Mouse (Mus musculus): ENCODE data around the gene Aqp3. TPM values are rescaled to one million over a fixed set of nuclear protein-coding genes. Genes with fewer than 3 reads are reported as not detected.

Gene Aqp3
- total and polyA plus RNA-seq, 2 experiments from 2014 or later, result 0.19 to 6.3 TPM

DNA sequence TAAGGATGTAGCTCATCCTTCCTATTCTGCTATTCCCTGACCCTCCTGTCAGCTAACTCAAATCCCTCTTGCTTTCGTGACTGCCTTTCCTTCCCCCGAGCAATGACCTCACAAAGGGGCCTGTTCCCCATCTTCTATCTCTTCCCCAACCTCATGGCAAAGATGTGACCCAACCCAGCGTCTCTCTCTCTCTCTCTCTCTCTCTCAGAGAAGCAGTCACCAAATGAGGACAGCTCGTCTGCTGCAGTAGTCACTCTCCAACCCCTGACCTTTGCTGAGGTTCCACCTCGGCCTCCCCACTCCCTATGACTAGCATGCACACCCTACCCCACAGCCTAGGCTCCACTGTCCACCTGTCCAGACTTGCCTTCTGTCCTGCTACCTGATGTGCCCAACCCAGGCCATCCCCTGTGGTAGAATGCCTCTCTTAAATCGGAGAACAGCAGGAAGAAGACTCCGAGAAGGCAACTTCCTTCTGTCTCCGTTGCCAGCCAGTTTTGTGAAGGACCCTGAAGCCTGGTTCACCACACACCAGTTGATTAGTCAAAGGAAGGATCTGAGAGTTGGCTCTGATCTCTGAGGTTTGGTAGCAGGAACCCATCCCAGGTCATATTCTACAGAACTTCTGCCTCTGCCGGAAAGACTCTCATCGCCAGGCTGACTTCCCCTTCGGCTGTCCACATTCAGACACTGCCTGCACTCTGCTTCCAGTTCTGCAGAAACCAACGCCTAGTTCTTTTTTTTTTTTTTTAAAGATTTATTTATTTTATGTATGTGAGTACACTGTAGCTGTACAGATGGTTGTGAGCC lies 24.8 kb downstream of the Aqp3 start:
- H3K9ac ChIP-seq (replicated peaks; ENCODE audit: low read depth, low read length), result no peak overlapping the region
- H3K4me3 ChIP-seq (ENCODE audit: low read depth, low read length), result no peak overlapping the region
- H3K36me3 ChIP-seq (replicated peaks; ENCODE audit: control insufficient read depth, insufficient read depth, low read length), result no peaks in the 10 kb centered on the region
- no peak overlapping the region for H3K27ac ChIP-seq (ENCODE audit: low read depth)
- DNase-seq (ENCODE audit: low spot score), result no peak
- TF ChIP-seq CTCF (IDR thresholded peaks at IDR 0.05; ENCODE audit: low read depth) (no peak), EP300 (IDR thresholded peaks at IDR 0.05; ENCODE audit: low read depth) (no peak)
- 69% methylated on average over 12 of the region's 12 CpGs for WGBS
- ATAC-seq (ENCODE audit: insufficient read depth, low read depth), result no peak
- H3K4me2 ChIP-seq (ENCODE audit: low read depth, low read length), result no peak overlapping the region
- no peaks in the 10 kb centered on the region for H3K4me1 ChIP-seq (ENCODE audit: control insufficient read depth, insufficient read depth)
- H3K27me3 ChIP-seq (ENCODE audit: control insufficient read depth, insufficient read depth, low read length), result no peaks in the 10 kb centered on the region
- H3K9me3 ChIP-seq (replicated peaks; ENCODE audit: control insufficient read depth, low read length), result no peaks in the 10 kb centered on the region

DNA sequence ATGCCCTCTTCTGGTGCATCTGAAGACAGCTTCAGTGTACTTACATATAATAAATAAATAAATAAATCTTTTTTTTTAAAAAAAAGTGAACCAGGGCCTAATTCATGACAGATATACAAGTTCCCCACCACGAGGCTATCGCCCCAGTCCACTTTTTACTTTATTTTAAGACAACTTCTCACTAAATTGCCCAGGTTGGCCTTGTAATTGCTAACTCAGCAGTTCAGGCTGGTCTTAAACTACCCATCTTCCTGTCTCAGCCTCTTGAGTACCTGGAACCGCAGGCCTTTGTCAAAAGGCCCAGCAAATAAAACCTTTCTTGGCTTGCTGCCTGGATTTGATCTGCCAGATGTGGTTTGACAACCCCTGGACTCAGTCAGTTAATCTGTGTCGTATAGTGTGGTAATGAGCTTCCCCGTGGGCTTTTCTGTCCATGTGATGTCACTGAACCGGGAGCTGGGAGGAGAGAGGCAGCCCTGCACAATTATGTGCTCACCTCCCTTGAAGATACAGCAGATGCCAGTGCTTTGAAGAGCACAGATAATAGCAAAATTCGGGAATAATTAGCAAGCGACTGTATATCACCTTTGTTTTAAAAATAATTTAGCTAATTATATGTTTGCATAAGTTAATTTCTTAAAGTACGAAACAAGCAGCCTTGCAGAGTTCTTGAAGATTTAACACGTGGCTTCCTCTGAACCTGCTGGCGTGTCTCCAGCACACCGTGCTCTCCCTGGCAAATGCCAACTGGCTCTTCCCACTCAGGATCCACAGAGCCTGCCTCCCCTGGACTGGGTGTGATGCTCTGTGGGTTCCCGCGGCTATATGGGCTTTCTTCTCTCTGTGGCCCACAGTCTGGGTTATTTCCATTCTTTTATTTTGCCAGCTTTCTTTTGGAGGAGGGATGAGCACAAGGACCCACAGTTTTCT lies 26.2 kb downstream of the Aqp3 start:
- no peak overlapping the region for H3K4me2 ChIP-seq (ENCODE audit: low read depth, low read length)
- H3K9me3 ChIP-seq (replicated peaks; ENCODE audit: control insufficient read depth, low read length), result no peaks in the 10 kb centered on the region
- no peaks in the 10 kb centered on the region for H3K4me1 ChIP-seq (ENCODE audit: control insufficient read depth, insufficient read depth)
- H3K4me3 ChIP-seq (ENCODE audit: low read depth, low read length), result no peak overlapping the region
- TF ChIP-seq EP300 (IDR thresholded peaks at IDR 0.05; ENCODE audit: low read depth), result no peak
- no peak for TF ChIP-seq CTCF (IDR thresholded peaks at IDR 0.05; ENCODE audit: low read depth)
- H3K27me3 ChIP-seq (ENCODE audit: control insufficient read depth, insufficient read depth, low read length), result no peaks in the 10 kb centered on the region
- DNase-seq (ENCODE audit: low spot score) (no peak), ATAC-seq (ENCODE audit: insufficient read depth, low read depth) (no peak)
- WGBS, result 73% methylated on average over 14 of the region's 14 CpGs
- H3K27ac ChIP-seq (ENCODE audit: low read depth), result no peak overlapping the region
- no peak overlapping the region for H3K9ac ChIP-seq (replicated peaks; ENCODE audit: low read depth, low read length)
- H3K36me3 ChIP-seq (replicated peaks; ENCODE audit: control insufficient read depth, insufficient read depth, low read length), result no peaks in the 10 kb centered on the region

DNA sequence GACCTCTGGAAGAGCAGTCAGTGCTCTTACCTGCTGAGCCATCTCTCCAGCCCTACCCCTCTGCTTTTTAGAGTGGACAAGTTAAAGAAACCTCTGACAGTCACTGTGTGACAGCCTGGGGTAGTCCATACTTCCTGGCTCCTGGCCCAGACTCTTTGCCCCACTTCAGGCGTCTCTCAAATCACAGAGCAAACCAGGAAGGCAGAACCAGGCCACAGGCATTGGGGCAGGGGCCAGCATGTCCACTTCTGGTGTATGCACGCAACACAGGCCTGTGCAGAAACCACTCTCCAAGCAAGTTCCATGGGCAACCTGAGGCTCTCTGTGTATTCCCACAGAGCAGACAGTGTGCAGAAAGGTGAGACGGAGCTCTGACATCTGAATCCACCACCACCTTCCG lies 32.8 kb downstream of the Aqp3 start:
- H3K4me1 ChIP-seq (ENCODE audit: control insufficient read depth, insufficient read depth), result no peaks in the 10 kb centered on the region
- H3K27ac ChIP-seq (ENCODE audit: low read depth), result no peak overlapping the region
- WGBS, result 70% methylated on average over 4 of the region's 4 CpGs
- H3K4me2 ChIP-seq (ENCODE audit: low read depth, low read length), result no peak overlapping the region
- H3K9ac ChIP-seq (replicated peaks; ENCODE audit: low read depth, low read length), result no peak overlapping the region
- H3K4me3 ChIP-seq (ENCODE audit: low read depth, low read length), result no peak overlapping the region
- ATAC-seq (ENCODE audit: insufficient read depth, low read depth) (no peak), DNase-seq (ENCODE audit: low spot score) (no peak)
- no peaks in the 10 kb centered on the region for H3K36me3 ChIP-seq (replicated peaks; ENCODE audit: control insufficient read depth, insufficient read depth, low read length)
- TF ChIP-seq EP300 (IDR thresholded peaks at IDR 0.05; ENCODE audit: low read depth) (no peak), CTCF (IDR thresholded peaks at IDR 0.05; ENCODE audit: low read depth) (no peak)
- H3K9me3 ChIP-seq (replicated peaks; ENCODE audit: control insufficient read depth, low read length), result no peaks in the 10 kb centered on the region
- 0 out of 2 replicates have a peak, but pooled peaks cover 4% of the 10 kb centered on the region for H3K27me3 ChIP-seq (ENCODE audit: control insufficient read depth, insufficient read depth, low read length)

DNA sequence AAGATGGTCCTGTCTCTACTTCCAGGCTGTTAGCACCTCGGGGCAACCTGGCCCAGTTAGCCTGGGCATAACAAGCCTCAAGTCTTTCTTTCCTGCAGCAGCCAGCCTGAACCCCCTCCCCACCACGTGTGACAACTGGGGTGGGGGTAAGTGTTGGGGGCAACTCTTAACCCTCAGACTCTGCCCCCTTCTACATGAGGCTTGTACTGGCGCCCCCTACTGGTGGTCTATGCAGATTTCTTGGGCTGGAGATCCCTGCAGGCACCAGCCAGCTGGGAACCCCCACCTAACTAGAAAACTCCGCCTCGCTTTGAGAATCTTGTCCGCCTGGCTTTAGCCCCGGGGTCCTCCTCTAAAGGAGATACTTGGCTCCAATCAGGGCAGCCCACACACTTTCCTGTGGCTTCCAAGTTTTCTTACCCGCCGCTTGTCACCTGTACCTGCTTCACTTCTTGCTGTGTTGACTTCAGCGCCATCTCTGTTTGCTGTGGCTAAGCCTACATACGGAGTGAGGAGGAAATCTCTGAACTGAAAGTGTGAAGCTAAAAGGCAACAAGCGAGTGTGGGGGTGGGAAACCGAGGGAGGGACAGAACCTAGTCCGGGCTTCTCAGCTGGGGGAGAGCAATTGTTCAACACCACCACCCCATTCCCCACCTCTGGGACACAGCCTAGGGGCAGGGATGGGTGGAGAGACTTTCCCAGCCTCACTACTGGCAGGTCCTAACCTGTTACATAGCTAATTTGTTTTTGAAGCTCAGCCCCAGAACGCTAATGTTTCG lies 33.9 kb downstream of the Aqp3 start:
- Histone ChIP-seq H3K4me2 (ENCODE audit: low read depth, low read length) (peak overlapping the region; percentile 48), H3K27me3 (ENCODE audit: control insufficient read depth, insufficient read depth, low read length) (0 out of 2 replicates have a peak, but pooled peaks cover 4% of the 10 kb centered on the region), H3K4me3 (ENCODE audit: low read depth, low read length) (peak overlapping the region; percentile 21), H3K36me3 (replicated peaks; ENCODE audit: control insufficient read depth, insufficient read depth, low read length) (no peaks in the 10 kb centered on the region), H3K4me1 (ENCODE audit: control insufficient read depth, insufficient read depth) (no peaks in the 10 kb centered on the region), H3K27ac (ENCODE audit: low read depth) (no peak overlapping the region), H3K9me3 (replicated peaks; ENCODE audit: control insufficient read depth, low read length) (no peaks in the 10 kb centered on the region), H3K9ac (replicated peaks; ENCODE audit: low read depth, low read length) (no peak overlapping the region; the same call in 1 of the 2 replicates)
- ATAC-seq (ENCODE audit: insufficient read depth, low read depth) (no peak), DNase-seq (ENCODE audit: low spot score) (no peak)
- no peak for TF ChIP-seq EP300 (IDR thresholded peaks at IDR 0.05; ENCODE audit: low read depth)
- TF ChIP-seq CTCF (IDR thresholded peaks at IDR 0.05; ENCODE audit: low read depth), result peak; percentile 34
- 17% methylated on average over 16 of the region's 16 CpGs for WGBS

DNA sequence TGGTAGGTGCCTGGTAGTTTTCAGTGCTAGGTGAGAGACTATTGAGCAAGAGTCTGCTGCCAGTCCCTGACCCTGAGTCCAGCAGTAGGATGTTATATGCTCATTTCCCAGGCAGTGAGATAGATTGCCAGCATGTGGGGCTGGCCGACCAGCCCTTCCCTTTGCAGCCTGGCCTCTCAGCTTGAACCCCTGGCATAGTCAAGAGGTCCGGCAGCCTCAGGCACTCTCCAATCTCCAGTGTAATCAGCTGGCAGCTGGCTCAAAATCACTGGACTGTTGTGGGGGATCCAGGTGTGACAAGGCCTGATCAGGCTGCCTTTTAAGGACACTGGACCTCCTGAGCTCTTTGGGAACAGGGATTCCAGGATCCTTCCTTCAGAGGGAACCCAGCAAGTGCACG lies 34.6 kb downstream of the Aqp3 start:
- H3K36me3 ChIP-seq (replicated peaks; ENCODE audit: control insufficient read depth, insufficient read depth, low read length), result no peaks in the 10 kb centered on the region
- TF ChIP-seq EP300 (IDR thresholded peaks at IDR 0.05; ENCODE audit: low read depth) (no peak), CTCF (IDR thresholded peaks at IDR 0.05; ENCODE audit: low read depth) (no peak)
- 27% methylated on average over 3 of the region's 3 CpGs for WGBS
- ATAC-seq (ENCODE audit: insufficient read depth, low read depth) (no peak), DNase-seq (ENCODE audit: low spot score) (no peak)
- H3K9me3 ChIP-seq (replicated peaks; ENCODE audit: control insufficient read depth, low read length), result no peaks in the 10 kb centered on the region
- no peak overlapping the region for H3K4me2 ChIP-seq (ENCODE audit: low read depth, low read length)
- no peak overlapping the region for H3K27ac ChIP-seq (ENCODE audit: low read depth)
- 0 out of 2 replicates have a peak, but pooled peaks cover 4% of the 10 kb centered on the region for H3K27me3 ChIP-seq (ENCODE audit: control insufficient read depth, insufficient read depth, low read length)
- no peak overlapping the region for H3K9ac ChIP-seq (replicated peaks; ENCODE audit: low read depth, low read length)
- H3K4me1 ChIP-seq (ENCODE audit: control insufficient read depth, insufficient read depth), result no peaks in the 10 kb centered on the region
- no peak overlapping the region for H3K4me3 ChIP-seq (ENCODE audit: low read depth, low read length)

All from heart, postnatal 0 days (tissue).